Mouse (Mus musculus) brain, adult 2 months (tissue): ENCODE results near the gene Itih3.

ENCODE experiments used
- DNase-seq: peaks from one replicate; pipeline ENCODE4 v3.0.0; 2011; ENCODE audit warnings: low read depth, low spot score

Itih3 gene

DNA sequence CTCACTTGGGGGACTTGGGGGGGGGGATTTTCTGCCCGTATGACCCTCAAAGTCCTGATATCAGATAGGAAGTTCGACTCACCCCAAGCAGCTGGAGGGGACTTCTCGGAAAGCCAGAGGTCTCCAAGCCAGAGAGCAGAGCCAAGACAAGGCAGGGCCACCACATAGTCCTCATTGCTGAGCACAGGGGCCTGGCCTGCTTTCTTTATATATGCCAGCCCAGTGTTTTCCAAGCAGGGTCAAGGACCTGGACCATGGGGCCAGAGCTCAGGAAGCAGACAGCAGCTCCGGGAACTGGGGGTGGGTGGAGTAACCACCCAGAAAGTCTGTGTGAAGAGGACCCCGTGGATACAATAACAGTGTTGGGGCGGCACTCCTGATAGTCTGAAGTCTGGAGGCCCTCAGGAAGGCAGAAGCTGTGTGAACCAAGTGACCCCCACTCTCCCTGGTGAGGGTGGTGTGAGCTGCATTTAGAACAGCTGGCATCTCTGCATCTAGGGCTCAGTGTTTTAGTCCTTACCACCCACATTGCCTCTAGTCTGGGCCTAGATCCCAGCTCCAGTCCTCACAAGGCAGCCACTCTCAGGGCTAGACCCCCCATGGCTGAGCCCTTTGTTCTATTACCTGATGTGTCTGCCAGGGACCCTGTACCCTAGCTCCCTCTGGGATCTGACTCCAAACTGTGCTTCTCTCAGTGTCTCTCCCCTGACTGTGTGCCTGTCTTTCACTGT lies at the start of gene Itih3:
Gene Itih3, minus strand, starts transcription at position 386 of the 731 bp plus-strand sequence.
- peak; percentile 33 for DNase-seq

DNA sequence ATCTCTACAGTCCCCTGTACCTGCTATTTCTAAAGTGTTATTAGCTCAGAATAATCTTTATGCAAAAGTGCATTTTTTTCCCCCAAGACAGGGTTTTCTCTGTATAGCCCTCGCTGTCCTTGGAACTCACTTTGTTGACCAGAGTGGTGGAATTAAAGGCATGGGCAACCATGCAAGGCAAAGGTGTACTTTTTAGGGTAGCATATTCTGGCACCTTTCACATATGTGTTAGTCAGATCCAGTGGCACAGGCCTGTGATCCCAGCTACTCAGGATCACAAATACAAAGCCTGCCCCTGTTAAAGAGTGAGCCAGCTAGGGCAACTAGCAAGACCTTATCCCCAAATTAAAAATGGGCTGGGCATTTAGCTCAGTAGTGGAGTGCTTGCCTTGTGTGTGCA lies 36.8 kb upstream of the Itih3 start:
- DNase-seq, result no peak

DNA sequence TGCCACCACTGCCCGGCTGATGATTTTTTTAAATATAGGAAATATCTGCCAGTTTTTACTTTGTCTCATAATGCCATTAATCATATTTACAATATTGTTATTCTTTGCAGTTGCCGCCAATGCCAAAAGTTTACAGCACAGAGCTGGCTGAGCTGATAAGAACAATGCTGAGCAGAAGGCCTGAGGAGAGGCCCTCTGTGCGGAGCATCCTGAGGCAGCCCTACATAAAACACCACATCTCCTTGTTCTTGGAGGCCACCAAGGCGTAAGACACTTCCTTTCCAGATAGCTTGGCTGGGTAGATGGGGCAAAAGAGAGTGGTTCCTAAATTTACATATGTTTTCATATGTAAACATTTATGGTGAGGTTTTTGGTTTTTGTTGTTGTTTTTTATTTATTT lies 35.5 kb upstream of the Itih3 start:
- no peak for DNase-seq

DNA sequence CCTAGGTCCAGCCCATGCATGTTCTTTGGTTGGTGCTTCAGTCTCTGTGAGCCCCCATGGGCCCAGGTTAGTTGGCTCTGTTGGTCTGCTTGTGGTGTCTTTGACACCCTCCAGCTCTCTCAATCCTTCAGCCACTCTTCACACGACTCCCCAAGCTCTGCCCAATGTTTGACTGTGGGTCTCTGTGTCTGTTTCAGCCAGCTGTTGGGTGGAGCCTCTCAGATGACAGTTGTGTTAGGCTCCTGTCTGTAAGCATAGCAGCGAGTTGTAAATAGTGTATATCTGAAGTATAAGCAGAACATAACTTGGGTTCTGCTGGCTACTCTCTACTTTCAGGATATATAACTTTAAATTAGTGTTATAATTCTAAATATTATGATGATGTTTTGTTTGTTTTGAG lies 35.0 kb upstream of the Itih3 start:
- DNase-seq, result no peak

DNA sequence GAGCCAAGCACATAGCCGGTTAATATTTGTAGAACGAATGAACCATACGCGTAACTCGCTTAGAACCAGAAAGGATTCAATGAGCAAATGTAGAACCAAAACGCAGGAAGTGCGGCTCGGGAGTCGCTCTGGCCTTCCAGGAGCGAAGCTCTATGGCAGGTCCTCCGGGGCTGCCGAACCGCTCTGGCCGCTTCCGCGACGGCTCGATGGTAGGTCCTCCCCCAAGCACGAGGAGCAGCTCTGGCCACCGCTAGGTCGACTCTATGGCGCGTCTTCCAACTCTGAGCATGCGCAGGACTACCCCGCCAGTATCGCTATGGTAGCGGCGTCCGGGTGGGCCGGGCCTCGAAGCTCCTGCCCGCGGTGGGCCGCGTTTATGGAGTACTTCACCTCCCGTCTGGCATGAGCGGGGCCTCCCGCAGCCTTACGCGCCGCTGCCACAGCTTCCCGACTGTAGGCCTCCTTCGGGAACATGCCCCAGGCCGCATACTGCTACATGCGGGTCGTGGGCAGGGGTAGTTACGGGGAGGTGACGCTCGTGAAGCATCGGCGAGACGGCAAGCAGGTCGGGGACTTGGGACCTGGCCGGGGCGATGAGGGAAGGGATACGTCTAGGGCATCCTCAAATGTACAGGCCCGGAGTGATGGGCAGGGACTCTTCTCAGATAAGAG lies 27.7 kb upstream of the Itih3 start, which contains the start of gene Nek4:
Gene Nek4, plus strand, starts transcription at position 224 of the 672 bp plus-strand sequence.
- DNase-seq, result peak; percentile 99

DNA sequence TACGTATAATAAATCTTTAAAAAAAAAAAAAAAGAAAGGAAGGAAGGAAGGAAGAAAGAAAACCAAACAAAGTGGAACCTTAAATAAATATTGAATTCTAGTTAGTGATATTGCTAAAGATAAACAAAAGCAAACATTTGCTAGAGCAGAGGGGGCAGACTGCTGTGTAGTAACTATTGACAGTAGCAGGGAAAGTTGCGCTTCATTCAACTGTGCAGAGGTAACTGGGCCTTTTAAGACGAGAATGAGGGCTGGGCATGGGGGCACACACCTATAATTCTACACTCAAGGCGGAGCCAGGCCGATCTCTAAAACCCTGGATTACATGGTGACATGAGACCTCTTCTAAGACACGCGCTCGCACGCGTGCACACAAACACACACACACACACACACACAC lies 26.4 kb upstream of the Itih3 start:
- no peak for DNase-seq

DNA sequence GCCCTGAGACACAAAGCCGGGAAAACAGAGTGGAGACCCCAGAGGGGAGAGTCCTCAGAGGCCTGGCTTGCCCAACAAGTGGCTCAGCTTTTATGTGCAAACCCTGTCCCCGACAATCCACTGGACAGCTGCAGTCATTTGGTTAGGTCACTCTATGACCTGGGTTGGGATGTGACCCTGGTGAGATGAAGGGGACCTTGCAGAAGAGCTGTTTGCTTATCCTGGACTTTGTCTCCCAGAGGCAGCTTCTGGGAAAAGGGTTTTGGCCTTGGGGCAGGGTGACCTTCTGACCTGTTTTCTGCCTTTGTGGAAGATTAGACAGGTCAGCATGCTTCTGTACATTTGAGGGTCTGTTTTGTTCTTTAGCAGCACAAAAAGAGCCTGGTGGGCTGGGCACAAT lies 21.2 kb upstream of the Itih3 start:
- DNase-seq, result no peak

DNA sequence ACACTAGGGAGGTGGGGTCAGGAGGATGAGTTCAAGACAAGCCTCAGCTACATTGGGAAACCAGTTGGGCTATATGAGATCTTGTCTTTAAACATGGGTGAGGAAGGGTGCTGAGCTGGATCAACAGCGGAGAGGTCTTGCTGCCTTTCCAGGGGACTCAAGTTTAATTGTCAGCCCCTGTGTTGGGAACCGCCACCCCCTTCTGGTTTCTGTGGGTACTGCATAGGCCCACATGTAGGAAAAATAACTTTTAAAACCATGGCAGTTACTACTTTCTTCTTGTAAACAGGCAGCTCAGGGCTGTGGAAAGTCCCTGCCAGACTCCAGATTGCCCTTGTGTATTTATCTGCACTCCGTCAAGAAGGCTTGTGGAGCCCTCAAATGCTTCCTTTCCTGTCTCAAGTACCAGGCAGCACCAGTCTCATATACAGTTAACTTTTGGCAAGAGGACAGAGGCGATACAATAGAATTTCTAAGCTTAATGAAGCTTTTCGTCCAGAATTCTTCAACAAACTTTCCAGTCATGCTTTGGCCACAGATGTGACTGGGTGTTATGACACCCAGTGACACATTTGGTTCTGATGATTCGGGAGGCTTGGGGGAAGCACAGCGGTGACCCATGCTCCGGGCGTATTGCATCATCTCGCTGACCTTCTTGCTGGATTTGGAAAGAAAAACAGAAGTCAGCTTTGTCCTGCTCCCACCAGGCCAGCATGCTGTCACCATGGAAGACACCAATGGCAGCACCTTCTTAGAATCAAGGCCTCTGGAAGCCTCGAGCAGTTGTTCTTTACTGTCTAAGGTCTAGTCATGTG lies 20.5 kb upstream of the Itih3 start:
- peak; percentile 33 for DNase-seq

DNA sequence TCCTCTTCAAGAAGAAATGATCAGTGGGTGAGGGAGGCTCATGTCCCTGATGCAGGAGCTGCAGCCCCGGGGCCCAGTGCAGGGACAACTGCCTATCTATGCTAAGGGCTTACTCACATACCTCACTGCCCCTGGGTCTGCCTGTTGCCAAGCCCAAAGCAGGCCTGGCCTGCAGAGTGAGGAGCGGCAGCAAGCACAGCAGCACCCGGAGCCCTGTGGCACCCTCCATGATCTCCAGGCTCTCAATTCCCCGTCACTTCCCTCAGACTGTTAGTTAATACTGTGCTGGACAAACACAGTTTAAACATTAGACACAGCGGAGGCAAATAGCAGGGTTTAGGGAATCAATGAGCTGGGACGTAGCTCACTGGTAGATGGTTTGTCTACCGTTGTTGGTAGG lies 19.5 kb upstream of the Itih3 start, which contains the start of gene Itih1:
Gene Itih1, minus strand, starts transcription at position 252 of the 400 bp plus-strand sequence.
- DNase-seq, result no peak

DNA sequence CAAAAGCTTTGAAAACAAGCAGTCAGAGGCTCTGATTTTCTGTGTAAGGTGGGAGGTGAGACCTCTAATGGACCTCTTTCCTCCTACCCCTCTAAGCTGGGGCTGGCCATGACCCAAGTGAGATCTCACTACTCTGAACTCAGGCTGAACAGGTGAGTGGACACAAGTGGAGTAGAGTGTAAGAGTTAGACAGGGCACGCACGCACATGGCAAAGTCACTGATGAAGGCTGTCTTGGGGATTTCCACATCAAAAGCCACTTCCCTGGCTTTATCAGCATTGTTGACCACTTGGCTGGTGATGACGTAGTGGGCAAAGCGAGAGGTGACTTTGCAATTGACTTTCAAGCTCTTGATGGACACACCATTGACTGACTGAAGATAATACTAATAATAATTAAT lies 18.7 kb upstream of the Itih3 start:
- DNase-seq, result no peak

DNA sequence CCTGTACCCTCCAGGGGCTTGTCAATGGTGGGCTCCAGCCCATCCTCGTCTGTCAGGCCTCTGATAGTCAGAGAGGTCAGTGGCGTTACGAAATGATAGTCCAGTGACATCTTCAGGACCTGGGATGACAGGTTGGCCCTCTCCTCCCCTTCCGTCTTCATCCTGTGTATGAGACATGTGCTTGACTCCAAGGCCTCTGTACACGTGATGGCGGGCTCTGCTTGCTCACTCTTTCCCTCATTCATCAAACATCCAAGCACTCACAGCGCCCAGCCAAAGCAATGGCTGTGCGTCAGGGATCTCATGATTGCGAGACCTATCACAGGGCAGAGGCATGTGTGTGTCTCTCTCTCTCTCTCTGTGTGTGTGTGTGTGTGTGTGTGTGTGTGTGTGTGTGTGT lies 9.8 kb upstream of the Itih3 start:
- DNase-seq, result no peak

DNA sequence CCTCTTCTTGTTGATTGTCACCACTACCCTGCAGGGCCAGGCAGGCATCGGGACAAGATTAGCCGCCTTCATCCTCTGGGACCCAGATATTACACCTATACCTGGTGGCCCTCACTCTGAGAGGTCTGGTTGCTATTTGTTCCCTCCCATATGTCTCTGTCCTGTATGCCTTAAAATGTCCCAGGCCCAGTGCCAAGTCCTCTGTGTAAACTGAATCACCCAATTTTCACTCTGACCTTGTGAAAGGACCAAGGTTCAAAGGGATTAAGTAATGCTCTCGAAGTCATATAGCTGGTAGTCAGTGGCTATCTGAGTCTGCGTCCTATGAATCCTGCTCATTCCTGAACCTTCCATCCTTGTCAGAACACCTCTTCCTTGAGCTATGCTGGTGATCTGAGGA lies 6.8 kb upstream of the Itih3 start:
- no peak for DNase-seq

DNA sequence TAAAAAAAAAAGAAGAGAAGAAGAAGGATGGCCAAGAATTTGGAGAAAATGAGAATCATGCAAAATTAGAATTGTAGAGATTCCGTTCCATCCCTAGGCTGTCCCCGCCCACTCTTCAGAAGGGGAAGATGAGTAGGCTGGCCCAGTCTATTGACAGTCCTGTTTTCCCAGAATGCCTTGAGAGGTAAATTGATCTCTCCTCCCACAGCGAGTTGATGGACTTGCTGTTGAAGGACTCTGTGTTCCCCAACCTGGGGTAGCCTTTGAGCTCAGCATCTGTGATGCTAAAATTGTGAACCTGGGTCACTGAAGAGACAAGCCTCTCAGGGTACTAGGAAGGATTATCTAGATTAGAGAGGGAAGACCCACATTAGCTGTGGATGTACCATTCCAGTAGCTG lies 1.9 kb upstream of the Itih3 start:
- no peak for DNase-seq

DNA sequence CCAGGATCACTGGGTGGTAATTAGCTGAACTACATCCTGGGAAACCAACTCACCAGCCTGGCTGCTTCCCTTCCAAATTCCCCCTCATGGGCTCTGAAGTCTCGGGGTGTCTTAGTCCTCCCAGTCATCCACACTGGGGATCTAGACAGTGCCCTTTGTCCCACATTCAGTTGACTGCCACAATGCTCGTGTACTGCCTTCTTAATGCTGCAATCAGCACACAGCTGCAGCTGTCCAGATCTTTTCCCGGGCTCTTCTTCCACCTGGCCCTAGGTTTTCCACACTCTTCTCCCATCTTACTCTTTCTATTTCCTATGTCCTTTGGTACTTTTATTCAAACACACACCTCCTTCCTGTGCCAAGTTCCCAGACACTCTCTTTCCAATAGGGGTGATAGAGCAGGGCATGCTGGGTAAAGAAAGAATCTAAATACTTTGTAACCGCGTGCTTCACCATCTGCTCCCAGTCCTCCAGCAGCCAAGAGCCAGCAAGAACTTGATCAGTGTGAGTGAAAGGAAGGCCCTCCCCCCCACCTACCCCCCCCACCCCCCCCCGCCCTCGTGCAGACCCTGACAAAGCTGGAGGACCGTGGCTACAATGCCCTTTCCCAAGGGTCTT lies 1.4 kb downstream of the Itih3 start:
- peak; percentile 21 for DNase-seq

DNA sequence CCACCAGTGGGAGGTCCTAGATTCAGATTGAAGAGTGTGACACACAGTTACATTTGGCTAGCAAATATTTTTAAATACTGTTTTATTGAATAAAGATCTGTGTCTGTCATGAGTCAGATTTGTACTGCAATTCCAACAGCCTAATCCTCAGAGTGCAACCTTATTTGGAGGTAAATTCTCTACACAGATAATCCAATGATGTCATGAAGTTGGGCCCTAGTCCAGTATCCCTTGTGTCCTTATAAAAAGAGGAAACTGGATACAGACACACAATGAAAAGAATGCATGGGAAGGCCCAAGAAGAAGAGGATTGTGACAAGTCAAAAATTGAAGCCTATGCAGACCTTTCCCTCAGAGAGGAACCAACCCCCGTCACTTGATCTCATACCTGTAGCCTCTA lies 7.0 kb downstream of the Itih3 start:
- peak; percentile 3 for DNase-seq

DNA sequence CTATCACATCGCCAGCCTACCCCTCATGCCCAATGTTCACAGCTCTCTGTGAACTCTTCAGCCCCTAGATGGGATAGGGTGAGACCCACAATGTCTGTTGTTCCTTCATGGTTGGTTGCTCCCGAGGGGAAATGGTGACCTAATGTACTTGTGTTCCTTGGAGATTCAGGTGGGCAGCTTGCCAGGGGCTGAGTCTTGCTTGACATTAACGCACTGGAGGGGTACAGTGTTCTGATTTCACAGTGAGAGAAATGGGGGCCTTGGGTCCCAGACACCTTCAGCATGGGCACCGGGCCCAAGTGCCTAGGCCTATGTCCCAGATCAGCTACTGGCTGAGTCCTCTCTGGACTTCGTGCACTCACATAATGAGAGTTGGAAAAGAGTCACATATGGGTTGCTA lies 10.2 kb downstream of the Itih3 start:
- no peak for DNase-seq

DNA sequence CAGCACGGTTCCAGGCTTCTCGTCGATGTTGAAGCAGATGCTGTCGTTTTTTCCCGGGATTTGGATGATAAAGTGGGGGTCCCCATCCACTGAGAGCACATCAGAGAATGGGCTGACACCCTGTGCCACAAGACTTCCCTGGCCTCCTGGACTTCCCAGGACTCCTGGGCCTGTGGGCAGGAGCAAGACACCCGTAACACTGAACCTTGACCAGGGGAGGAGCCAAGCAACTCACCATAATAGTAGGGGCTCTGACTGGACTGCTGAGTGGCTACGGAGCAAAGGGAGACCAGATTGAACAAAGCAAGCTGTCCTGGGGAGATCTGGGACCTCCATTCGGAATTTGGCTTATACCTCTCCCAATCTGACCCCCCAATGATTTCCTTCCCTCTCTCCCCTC lies 10.9 kb downstream of the Itih3 start:
- no peak for DNase-seq

DNA sequence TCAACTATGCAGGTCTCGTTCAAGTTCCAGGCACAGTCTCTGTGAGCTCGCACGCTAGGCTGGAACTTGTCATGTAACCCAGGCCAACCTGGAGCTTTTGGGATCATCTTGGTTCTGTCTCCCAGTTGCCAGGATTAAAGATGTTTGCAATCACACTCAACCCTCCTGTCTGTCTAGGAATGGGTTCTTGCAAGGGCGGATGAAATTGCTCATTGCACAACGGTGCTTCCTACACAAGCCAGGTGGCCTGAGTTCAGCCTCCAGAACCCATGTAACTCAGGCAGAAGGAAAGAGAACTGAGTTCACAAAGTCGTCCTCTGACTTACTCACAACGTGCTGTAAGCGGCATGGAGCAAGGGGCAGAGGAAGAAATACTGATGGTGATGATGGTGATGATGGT lies 12.4 kb downstream of the Itih3 start:
- DNase-seq, result no peak

DNA sequence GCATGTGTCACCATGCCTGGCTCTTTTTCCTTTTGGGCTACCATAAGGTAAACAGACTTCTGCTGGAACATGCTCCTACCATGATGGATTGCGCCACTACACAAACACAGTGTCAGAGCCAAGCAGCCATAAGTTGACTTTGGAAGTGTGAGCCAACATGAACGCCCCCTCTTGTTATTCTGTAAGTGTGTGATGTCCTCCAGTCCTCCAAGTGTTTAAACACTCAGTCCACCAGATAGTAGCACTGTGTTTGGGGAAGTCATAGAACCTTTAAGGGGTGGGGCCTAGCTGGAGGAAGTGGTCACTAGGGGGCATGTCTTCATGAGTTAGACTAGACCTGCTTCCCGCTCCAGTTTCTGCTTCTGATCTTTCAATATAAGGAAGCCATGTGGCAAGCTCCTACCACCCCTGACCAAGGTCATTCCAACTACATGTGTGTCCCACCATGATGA lies 15.7 kb downstream of the Itih3 start:
- DNase-seq, result peak; percentile 20

DNA sequence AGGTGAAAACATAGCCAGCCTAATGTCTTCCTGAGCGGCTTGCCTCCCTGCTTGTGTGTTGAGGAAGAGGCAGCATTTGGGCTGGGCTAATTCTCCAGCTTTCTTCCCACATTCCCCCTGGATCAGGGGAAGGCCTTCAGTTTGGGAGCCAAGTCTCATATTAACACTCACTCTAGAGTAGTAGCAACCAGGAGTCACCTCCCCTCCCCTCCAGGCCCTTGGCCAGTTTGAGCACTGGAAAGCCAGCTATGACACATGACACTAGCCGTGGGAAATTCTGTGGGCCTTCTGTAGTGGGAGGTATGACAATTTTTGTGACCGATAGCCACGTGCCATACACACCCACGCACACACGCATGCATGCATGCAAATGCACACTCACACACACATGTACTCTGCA lies 17.6 kb downstream of the Itih3 start:
- DNase-seq, result no peak

DNA sequence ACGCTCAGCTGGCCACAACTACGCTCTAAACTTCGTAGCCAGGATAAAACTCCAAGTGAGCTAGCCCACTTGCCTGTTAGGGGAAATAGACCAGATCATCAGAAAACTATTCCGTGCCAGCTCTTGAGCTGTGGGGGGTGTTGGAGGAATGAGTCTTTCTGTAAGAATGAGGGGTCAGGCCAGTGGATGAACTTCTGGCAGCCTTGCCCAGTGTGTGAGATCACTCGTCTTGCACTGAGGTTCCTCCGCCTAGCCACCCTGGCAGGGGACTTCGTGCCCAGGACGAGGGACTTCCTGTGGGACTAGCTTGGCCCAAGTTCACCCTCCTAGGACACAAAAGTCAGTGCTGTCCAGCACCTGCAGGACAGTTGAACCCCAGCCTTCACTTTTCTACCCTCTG lies 19.3 kb downstream of the Itih3 start:
- DNase-seq, result no peak

DNA sequence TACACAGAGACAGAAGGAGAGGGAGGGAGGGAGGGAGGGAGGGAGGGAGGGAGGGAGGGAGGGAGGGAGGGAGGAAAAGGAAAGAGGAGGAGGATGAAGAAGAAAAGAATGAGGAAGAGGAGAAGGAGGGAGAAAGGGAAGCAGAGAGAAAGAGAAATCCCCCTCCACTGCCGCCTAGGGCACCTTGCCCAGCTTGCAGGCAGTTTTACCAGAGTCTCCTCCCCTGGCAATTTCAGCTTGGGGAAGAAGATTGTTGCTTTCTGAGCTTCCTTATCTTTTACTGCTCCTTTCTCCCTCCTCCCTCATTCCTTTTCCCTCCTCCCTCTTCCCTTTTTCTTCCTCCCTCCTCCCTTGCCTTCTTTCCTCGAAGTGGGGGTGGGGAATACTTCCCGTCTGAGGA lies 20.5 kb downstream of the Itih3 start:
- no peak for DNase-seq
